Mouse (Mus musculus): Measurements from ENCODE around the gene Plekha5.

DNA sequence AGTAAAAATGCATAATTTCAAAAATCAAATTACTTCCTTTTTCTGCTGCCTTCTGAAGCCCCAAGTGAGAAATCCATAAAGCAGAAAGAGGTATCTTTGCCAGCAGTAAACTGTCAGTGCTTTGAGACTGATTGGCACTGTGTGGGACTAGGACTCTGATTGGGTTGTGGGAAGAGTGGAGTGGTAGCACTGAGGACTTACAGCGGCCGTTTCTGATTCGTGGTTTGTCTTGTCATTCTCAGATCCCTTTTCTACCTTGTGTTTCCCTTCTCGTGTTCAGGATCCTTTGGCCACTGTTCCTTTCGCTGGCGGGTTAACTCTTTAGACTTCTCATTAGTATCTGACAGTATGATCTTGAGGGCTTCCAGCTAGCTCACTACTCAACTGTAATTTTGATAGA lies 61.8 kb downstream of the Plekha5 start:
- TF ChIP-seq POLR2A (IDR thresholded peaks at IDR 0.05; ENCODE audit: low read depth, low read length): no peak
- TF ChIP-seq CTCF (IDR thresholded peaks at IDR 0.05; ENCODE audit: extremely low read depth, insufficient read length, insufficient replicate concordance, low read depth, low read length): no peak
